Mouse (Mus musculus) spleen, postnatal 4 days (tissue): ENCODE measurements around the gene Pde10a.

ENCODE experiments used
- DNase-seq, 2 experiments: peaks; one replicate each; pipeline ENCODE4 v3.0.0; 2022; ENCODE audit warnings: low spot score in 2 of 2

Pde10a gene

DNA sequence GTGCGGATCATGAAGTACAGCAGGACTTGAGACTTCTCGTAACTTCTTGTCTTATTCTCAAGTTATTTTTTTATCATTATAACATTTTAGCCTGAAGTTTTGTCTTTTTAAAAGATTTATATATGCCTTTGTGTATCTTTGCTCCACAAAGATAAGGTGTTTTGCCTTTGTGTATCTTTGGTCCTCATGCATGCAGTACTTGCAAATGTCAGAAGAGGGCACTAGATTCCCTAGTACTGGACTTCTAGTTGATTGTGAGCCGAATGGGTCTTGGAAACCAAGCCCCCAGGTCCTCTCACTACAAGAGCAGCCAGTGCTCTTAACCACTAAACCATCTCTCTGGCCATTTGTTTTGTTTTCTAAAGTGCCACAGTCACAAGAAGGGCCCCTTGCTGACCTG is 55.2 kb downstream of the Pde10a start:
- no peak for DNase-seq

DNA sequence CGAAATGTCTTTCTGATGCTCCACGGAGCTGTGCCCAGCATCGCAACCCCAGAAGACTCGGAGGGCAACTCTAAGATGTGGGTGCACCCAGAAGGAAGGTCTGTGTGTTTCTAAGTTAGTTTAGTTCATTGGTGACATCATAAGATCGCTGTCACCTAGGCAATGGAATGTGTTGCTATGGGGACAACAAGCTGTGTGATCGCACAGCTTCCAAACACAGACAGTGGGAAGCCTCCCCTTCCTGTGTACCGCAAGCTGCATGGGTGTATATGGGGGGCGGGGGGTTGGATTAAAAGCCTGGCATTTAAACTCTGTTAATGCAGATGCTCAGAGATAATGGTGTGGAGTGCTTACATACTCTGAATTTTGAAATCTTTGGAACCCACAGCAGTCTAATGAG is 56.4 kb downstream of the Pde10a start:
- no peak for DNase-seq

GRCm38 (mm10) chr17:8592427-8593277 is 67.5 kb downstream of the Pde10a start:
- peak; percentile 35 to 75 for DNase-seq

DNA sequence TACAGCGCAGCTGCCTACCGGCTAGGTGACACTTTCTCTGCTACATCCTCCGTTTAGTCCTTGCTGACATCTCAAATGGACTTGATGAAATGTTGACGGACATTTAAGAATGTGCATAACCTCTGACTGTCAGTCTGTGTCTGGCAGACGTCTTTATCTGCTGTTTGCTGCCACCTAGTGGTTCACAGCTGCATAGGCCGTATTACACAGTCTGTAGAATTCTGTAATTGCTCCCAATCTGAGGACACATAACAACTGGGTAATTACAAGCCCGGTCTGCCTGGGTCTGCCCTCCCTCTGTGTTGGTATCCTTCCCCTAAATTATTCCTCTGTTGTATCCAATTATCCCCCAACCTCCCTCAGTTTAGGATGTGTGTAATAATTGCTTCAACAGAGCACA is 72.6 kb downstream of the Pde10a start:
- DNase-seq = peak; percentile 27 to 74

DNA sequence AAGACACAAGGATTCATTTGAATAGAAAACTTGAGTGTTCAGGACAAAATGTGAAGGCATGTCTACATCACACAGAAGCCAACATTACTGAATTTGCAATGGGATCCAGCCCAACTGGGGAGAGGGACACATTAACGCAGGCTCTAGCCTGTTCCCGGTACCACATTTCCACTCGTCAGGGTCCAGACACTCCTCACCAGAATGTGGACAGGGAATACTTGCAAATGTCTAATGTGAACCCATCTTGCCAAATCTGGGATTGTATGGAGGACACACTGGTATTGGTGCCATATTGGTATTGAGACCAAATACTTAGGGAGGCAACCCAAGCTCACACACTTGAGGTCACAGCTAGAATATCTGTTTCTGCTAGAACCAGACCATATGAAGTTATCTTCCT is 77.8 kb downstream of the Pde10a start:
- no peak for DNase-seq

DNA sequence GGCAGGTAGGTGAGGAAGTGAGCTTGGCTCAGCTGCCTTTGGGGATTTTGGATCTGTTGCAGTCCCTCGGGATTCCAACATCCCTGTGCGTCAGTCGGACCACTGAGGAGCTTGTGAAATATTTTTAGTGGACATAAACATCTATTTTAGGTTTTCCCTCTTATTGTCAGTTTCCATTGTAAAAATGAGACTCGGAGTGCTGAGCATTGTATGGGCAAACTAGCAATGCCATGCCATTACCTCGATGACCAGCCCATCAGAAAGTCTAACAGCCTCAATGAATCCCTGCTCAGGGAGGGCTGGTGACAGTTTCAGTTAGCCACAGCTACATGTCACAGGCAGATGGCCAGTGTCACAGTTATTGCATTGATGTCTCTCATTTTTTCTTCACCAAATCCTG is 80.7 kb downstream of the Pde10a start:
- DNase-seq = no peak

DNA sequence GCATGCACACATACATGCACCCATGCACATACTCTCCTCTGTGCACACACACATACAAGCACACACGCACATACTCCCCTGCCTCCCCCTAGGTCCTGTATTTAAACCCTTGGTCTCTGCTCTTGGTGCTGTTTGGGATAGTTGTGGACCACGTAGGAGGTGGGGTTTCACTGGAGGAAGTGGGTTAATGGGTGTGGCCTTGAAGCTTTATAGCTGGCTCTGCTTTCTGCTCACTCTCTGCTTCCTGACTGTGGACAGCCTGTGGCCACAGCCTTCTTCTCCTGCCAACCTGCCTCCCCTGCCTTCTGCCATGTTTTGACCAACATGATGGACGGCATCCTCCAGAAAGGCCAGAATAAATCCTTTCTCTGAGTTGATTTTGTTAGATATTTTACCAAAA is 81.5 kb downstream of the Pde10a start:
- DNase-seq = no peak

DNA sequence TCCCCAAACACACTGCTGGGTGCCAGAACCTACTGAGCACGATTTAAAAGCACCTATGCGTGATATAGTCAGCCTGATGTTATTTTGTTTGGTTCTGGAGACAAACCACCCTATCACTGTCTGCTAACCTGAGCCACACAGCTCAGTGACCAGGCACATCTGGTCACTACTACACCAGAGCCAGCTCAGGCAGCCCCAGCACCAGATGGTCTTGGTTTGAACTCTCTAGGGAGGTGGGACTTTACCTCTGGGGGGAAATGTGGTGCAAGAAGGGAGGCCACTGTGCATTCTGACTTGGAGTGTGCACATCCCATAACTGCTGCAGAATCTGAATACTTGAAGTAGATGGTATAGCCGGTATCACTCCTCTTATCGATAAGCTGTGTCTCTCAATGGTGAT is 86.7 kb downstream of the Pde10a start:
- DNase-seq = no peak

DNA sequence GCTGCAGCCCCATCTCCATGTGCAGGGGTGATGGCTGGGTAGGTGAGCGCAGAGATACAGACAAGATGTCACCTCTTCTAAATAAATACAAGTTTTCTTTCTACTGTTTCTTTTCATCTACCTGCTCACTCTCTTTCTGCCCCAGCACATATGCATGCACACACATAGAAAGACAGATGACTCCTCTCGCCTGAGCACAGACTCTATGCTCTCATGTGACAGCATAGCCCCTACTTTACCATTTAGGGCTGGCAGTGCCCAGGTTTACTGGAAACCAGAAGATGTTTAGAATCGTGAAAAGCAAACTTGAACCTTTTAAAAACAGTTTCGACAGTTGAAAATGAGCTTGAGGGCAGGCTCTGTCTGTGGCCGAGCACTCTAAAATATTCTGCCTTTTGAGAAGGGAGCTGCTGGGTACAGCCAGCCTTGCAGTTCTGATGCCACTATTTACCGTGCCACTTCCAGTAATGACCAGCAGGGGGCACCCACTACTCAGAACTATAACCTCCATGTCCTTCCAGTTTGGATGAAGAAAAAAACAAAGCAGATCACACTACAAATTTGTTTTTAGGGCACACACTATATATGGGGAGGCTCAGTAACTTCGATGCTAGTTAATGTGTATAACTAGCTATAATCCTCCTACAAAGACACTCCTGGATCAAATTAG is 88.8 kb downstream of the Pde10a start:
- peak; percentile 41 to 80 for DNase-seq

GRCm38 (mm10) chr17:8620346-8620745 is 95.2 kb downstream of the Pde10a start:
- DNase-seq = no peak

DNA sequence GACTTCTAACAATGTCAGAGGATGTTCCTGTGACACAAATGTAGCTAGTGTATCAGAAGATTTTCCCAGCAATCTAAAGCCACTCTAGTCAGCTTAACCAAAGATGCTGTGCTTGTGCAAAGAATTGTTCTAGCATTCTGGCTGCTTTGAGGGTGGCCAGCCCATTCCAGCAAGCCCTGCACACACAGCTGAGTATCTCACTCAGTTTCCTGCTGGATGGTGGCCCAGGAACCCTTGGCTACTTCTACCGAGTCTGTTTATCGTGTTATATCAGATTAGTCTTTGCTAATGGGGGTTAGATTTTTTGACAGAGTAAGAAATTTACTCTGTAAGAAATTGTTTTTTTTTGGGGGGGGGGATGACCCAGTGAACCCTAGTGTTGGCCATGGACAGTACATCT is 95.9 kb downstream of the Pde10a start:
- no peak for DNase-seq

GRCm38 (mm10) chr17:8621906-8622305 is 96.7 kb downstream of the Pde10a start:
- no peak for DNase-seq

DNA sequence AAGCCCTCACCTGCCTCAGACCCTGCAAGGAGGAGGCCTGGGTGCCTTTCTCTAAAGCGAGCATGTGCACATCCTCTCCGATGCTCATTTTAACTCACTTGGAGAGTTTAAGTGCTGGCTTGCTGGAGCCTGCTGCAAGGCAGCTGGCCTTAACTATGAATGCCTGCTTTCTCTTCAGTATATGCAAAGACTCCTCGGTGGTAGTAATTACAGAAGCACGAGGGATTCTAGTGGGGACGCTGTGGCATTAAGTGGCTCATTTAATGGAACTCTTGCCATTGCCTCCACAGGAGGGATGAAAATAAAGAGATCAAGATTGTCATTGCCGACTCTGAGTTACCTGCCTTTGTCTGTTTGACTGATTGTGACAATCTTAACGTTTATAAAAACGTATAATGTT is 101.2 kb downstream of the Pde10a start:
- no peak for DNase-seq

- DNase-seq = no peak
Measured at GRCm38 (mm10) chr17:8631701-8632100, 106.5 kb downstream of the Pde10a start.

DNA sequence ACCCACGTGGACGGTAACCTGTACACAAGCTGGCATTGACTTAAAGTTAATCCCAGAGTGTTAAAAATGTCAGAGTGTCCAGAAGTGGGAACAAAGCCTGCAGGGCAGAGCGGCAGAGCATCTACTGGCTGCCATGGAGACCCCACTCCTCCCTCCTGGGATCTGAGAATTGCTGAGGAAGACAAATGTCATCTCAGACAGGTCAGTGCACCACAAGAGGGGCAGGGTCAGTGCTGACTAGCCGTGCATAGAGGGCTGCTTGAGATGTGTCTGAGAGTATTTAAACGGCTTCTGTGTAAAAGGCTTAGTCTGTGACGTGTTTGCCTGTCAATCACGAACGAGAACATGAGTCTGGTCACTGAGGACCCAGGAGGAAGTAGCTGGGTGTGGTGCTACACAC is 108.4 kb downstream of the Pde10a start:
- DNase-seq = peak in 1 of 2 experiments; percentile 43

DNA sequence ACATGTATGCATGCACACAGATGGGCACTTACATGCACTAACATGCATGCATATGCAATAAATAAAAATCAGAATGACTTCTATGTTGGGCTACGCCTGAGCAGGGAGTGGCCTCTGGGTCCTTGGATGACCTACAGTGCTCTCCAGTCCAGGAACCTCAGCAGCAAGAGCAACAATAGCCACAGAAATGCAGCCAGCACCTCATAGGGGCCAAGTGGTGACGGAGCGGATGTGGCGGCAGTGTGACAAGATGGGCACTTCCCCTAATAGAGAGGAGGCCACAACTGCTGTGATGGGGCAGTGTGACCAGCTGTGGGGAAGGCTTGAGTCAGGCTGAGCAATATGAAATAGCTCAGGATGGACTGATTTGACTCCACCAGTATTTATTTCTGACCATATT is 109.3 kb downstream of the Pde10a start:
- DNase-seq = peak in 1 of 2 experiments; percentile 56

DNA sequence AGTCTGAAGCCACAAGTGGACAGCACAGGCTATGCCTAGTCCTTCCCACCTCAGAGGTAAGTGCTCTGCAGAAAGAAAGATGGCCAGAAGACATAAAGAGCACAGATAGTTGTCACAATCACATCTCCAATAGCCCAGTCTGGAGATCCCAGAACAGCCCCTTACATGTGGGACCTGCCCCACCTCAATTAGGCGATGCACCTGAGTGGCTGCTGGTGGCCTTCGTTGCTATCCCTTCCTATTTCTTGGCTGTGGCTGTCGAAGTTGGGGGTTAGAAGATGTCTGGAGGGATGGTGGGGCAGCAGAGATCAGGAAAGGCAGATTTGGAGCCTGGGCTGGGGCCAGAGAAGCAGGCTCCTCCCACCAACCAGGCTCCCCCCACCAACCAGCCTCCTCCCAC is 111.1 kb downstream of the Pde10a start:
- DNase-seq = peak in 1 of 2 experiments; percentile 51

- DNase-seq = peak in 1 of 2 experiments; percentile 49
Measured at GRCm38 (mm10) chr17:8636691-8637090, 111.5 kb downstream of the Pde10a start.

DNA sequence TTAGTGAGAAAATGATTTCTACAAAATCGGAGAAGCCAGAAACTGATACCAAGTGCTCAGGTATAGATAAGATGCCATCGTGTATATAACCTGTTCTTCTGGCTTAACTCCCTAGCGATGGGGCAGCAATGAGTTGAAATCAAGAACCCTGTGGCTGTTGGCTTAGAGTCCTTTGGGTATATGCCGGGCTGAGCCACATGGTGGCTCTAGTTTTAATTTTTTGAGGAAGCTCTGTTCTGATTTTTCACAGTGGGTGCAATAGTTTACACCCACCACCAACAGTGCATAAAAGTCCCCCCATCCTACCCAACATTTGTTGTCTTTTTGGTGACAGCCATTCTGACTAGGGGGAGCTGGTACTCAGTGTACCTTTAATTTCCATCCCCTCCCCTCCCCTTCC is 112.0 kb downstream of the Pde10a start:
- no peak for DNase-seq

- peak in 1 of 2 experiments; percentile 45 for DNase-seq
Measured at GRCm38 (mm10) chr17:8639703-8640380, 114.7 kb downstream of the Pde10a start.

DNA sequence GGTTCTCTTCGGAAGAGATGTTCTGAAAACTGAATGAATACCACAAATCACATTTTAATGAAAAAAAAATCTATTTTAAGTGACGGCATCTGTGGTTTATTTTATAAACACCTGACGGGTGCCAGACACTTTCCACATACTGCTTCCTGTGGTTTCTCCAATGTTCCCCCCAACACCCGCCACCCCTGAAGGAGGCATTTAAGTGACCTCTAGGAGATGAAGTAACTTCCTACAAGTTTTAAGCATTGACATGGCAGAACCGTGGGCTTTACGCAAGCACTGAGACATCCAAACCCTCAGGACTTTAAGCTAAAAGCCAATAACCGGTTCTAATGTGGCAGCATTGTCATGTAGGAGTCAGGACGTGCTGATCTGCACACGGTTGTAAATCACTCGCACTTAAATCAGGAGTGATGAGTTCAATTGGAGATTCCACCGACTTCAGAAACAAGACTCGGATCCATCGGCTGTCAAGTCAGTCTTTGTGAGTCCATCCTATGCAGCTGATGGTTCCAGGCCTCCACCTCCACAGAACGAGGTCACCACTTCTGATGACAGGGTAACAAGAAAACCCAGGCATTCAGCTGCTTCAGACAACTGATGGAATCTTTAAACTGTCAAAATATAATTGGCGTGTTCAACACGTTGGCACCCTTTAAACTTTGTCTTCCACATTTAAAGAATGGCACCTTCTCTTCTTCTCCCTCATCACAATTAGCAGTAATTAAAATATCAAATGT is 115.7 kb downstream of the Pde10a start:
- peak in 1 of 2 experiments; percentile 36 for DNase-seq

- DNase-seq = no peak
Measured at GRCm38 (mm10) chr17:8641491-8641890, 116.3 kb downstream of the Pde10a start.
